Mouse (Mus musculus): ENCODE measurements around the gene Slc6a1. TPM values are rescaled to one million over a fixed set of nuclear protein-coding genes. Genes with fewer than 3 reads are reported as not detected.

The Slc6a1 gene
- polyA plus RNA-seq, 1 experiment from 2014 or later = not detected

DNA sequence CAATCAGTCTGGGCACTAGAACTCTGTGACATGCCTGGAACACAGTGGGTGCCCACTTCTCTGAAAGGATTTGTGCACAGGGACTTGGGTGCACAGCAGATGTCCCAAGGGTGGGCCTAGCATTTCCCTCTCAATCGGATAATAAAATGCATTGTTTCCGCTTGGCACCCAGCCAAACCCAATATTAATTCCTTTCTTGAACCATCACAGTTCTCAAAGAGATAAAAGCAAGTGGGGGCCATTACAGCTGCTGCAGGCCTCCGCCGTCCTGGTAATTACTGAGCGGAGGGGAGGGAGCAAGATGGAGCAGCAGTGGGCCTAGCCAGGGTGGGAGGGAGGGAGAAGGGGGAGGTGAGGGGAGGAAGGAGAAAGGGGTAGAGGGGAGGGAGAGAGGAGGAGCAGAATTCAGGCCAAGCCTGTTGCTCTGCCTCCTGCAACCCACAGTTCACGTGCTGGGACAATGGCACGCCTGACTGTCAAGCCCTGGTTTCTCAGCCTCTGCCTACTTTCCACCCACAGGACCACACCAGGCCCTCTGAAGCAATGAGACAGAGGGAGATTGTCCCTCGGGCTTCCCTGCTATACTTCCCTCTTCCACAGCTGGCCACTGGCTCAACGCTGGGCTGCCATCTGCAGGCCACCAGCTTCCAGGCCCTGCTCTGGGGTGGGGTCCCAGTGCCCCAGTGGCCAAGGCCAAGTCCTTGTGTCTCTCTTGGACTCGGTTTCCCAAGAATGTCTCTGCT lies 15.0 kb downstream of the Slc6a1 start:
- no peak overlapping the region for H3K4me2 ChIP-seq (ENCODE audit: low read depth, low read length)
- H3K27ac ChIP-seq (ENCODE audit: low read length) = no peak overlapping the region
- 34% methylated on average over 10 of the region's 10 CpGs for WGBS
- H3K9me3 ChIP-seq (replicated peaks; ENCODE audit: control insufficient read depth, low read length) = no peaks in the 10 kb centered on the region
- no peaks in the 10 kb centered on the region for H3K36me3 ChIP-seq (ENCODE audit: control insufficient read depth, insufficient read depth, low read length)
- ATAC-seq (ENCODE audit: insufficient read depth, low FRiP score) = peak; percentile 31; the same call in 1 of the 2 replicates
- no peaks in the 10 kb centered on the region for H3K27me3 ChIP-seq (ENCODE audit: control insufficient read depth, insufficient read depth, low read length)
- no peaks in the 10 kb centered on the region for H3K4me1 ChIP-seq (ENCODE audit: control insufficient read depth, insufficient read depth, low read length)
- no peak overlapping the region for H3K4me3 ChIP-seq (replicated peaks; ENCODE audit: low read length)
- no peak overlapping the region for H3K9ac ChIP-seq (ENCODE audit: low read length)

DNA sequence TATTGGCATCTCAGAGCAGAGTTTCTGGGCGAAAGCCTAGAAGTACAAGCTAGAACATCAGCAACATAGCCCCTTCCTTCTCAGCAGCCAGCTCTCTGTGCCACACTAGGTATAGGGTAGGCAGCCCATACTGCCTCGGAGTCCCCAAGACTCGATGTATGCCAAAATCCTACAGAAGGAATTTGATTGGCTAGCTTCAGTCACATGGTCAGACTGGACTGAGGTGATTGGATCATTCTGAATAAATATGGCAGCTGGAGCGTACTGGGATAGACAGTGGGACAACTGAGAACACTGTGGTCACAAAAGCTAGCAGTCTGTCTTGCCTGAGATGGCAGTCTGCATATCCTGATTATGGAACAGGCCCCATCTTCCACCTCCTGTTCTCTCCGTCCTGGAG lies 17.3 kb downstream of the Slc6a1 start:
- ATAC-seq (ENCODE audit: insufficient read depth, low FRiP score) = no peak
- H3K27me3 ChIP-seq (ENCODE audit: control insufficient read depth, insufficient read depth, low read length) = no peaks in the 10 kb centered on the region
- no peak overlapping the region for H3K4me3 ChIP-seq (replicated peaks; ENCODE audit: low read length)
- no peak overlapping the region for H3K27ac ChIP-seq (ENCODE audit: low read length)
- H3K9ac ChIP-seq (ENCODE audit: low read length) = no peak overlapping the region
- H3K36me3 ChIP-seq (ENCODE audit: control insufficient read depth, insufficient read depth, low read length) = no peaks in the 10 kb centered on the region
- WGBS = 85% methylated on average over 5 of the region's 5 CpGs
- H3K4me2 ChIP-seq (ENCODE audit: low read depth, low read length) = no peak overlapping the region
- no peaks in the 10 kb centered on the region for H3K4me1 ChIP-seq (ENCODE audit: control insufficient read depth, insufficient read depth, low read length)
- no peaks in the 10 kb centered on the region for H3K9me3 ChIP-seq (replicated peaks; ENCODE audit: control insufficient read depth, low read length)

DNA sequence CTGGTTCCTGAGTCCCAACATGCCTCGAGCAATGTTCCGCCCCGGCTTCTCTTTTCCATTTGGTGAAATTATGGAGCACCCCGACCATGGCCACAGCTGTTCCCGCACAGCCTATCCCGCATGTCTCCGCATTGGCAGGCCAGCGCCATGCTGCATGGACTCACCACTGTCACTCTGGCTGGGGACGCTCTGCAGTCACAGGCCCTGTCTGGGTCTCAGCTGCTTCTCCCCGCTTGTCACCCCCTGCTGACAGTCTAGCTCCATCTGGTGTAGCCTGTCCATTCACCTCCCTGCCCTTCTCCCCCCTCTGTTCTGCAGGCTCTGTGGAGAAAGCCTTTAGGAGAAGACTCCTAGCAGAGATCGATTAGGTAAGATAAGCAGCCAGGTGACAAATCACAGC lies 18.3 kb downstream of the Slc6a1 start:
- no peak overlapping the region for H3K9ac ChIP-seq (ENCODE audit: low read length)
- H3K4me2 ChIP-seq (ENCODE audit: low read depth, low read length) = no peak overlapping the region
- WGBS = 78% methylated on average over 11 of the region's 11 CpGs
- H3K9me3 ChIP-seq (replicated peaks; ENCODE audit: control insufficient read depth, low read length) = no peaks in the 10 kb centered on the region
- no peaks in the 10 kb centered on the region for H3K36me3 ChIP-seq (ENCODE audit: control insufficient read depth, insufficient read depth, low read length)
- H3K27me3 ChIP-seq (ENCODE audit: control insufficient read depth, insufficient read depth, low read length) = no peaks in the 10 kb centered on the region
- H3K4me3 ChIP-seq (replicated peaks; ENCODE audit: low read length) = no peak overlapping the region
- no peak for ATAC-seq (ENCODE audit: insufficient read depth, low FRiP score)
- H3K27ac ChIP-seq (ENCODE audit: low read length) = no peak overlapping the region
- H3K4me1 ChIP-seq (ENCODE audit: control insufficient read depth, insufficient read depth, low read length) = no peaks in the 10 kb centered on the region

DNA sequence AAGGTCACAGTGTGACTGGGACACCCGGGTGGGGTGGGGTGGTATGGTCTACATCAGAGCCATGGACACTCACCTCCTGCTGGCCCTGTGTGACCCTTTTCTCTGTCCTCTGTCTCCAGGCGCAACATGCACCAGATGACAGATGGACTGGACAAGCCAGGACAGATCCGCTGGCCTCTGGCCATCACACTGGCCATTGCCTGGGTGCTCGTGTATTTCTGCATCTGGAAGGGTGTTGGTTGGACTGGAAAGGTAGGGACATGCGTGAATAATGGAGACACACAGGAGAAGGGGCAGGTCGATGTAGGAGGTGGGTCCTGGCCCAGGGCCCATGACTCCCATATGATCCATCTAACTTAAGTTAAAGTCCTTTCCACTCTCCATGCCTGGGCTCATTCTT lies 22.2 kb downstream of the Slc6a1 start:
- H3K9ac ChIP-seq (ENCODE audit: low read length) = no peak overlapping the region
- no peaks in the 10 kb centered on the region for H3K27me3 ChIP-seq (ENCODE audit: control insufficient read depth, insufficient read depth, low read length)
- H3K27ac ChIP-seq (ENCODE audit: low read length) = no peak overlapping the region
- H3K4me2 ChIP-seq (ENCODE audit: low read depth, low read length) = no peak overlapping the region
- no peak overlapping the region for H3K4me3 ChIP-seq (replicated peaks; ENCODE audit: low read length)
- ATAC-seq (ENCODE audit: insufficient read depth, low FRiP score) = no peak
- no peaks in the 10 kb centered on the region for H3K36me3 ChIP-seq (ENCODE audit: control insufficient read depth, insufficient read depth, low read length)
- 85% methylated on average over 6 of the region's 6 CpGs for WGBS
- H3K4me1 ChIP-seq (ENCODE audit: control insufficient read depth, insufficient read depth, low read length) = no peaks in the 10 kb centered on the region
- no peaks in the 10 kb centered on the region for H3K9me3 ChIP-seq (replicated peaks; ENCODE audit: control insufficient read depth, low read length)

DNA sequence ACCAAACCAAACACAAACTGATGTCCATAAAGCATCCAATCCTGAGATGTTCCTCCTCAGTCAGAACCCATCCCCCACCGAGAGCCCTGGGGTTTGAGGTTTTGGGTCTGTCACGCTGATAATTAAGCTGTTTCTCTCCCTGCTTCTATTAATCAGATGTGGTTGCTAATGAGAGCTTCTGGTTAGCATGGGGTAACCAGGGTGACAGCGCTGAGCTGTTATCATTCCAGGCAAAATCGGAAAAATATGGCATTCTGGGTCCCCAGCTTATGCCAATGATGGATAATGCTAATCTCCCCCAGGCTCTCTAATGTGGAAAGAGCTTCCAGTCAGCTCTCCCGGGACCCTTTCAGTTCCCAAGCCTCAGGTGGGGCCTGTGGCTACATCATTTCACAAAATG lies 38.1 kb downstream of the Slc6a1 start:
- no peak for ATAC-seq (ENCODE audit: insufficient read depth, low FRiP score)
- 71% methylated on average over 5 of the region's 5 CpGs for WGBS

DNA sequence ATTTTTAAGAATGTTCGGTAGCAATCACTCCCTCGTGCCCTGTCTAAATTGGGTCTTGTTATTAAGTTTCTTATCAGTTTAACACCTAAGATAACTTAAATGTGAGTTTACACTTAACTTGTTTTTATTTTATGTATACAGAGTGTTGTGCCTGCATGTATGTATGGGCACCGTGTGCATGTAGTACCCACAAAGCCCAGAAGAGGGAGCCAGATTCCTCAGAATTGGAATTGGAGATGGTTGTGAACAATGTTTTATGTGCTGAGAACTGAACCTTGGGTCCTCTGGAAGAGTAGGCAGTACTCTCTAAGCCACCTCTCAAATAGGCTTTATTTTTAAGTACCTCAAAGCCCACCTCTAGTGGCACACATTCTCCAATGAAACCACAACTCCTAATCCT lies 38.7 kb downstream of the Slc6a1 start:
- H3K4me2 ChIP-seq (ENCODE audit: low read depth, low read length) = no peak overlapping the region
- H3K9ac ChIP-seq (ENCODE audit: low read length) = no peak overlapping the region
- 90% methylated on average over 3 of the region's 3 CpGs for WGBS
- no peaks in the 10 kb centered on the region for H3K4me1 ChIP-seq (ENCODE audit: control insufficient read depth, insufficient read depth, low read length)
- no peak for ATAC-seq (ENCODE audit: insufficient read depth, low FRiP score)
- no peak overlapping the region for H3K27ac ChIP-seq (ENCODE audit: low read length)
- no peaks in the 10 kb centered on the region for H3K27me3 ChIP-seq (ENCODE audit: control insufficient read depth, insufficient read depth, low read length)
- H3K36me3 ChIP-seq (ENCODE audit: control insufficient read depth, insufficient read depth, low read length) = no peaks in the 10 kb centered on the region
- no peak overlapping the region for H3K4me3 ChIP-seq (replicated peaks; ENCODE audit: low read length)
- H3K9me3 ChIP-seq (replicated peaks; ENCODE audit: control insufficient read depth, low read length) = no peaks in the 10 kb centered on the region

More for the DNA sequence above, 38.1 kb downstream of the Slc6a1 start:
- H3K36me3 ChIP-seq (ENCODE audit: control insufficient read depth, insufficient read depth, low read length) = no peaks in the 10 kb centered on the region
- H3K4me2 ChIP-seq (ENCODE audit: low read depth, low read length) = no peak overlapping the region
- no peaks in the 10 kb centered on the region for H3K9me3 ChIP-seq (replicated peaks; ENCODE audit: control insufficient read depth, low read length)
- H3K27me3 ChIP-seq (ENCODE audit: control insufficient read depth, insufficient read depth, low read length) = no peaks in the 10 kb centered on the region
- H3K9ac ChIP-seq (ENCODE audit: low read length) = no peak overlapping the region
- no peak overlapping the region for H3K4me3 ChIP-seq (replicated peaks; ENCODE audit: low read length)
- no peaks in the 10 kb centered on the region for H3K4me1 ChIP-seq (ENCODE audit: control insufficient read depth, insufficient read depth, low read length)
- H3K27ac ChIP-seq (ENCODE audit: low read length) = no peak overlapping the region

DNA sequence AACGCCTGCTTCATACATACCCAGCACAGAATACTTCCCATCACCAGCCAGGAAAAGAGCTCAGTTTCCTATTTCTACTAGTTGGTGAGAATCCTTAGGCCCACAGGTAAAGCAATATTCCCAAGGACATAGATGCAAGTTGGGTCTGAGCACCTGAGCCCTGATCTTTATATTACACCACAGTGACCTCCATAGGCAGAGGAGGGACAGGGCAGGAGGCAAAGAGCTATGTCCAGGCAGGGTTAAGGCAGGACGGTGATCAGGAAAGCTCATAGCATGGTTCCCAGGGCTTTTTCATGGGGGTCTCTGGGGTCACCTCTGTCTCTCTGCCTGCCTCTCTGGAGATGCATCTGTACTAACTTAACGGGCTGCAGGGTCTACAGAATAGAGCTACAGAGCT lies 40.5 kb downstream of the Slc6a1 start:
- ATAC-seq (ENCODE audit: insufficient read depth, low FRiP score) = no peak
- 74% methylated on average over 3 of the region's 3 CpGs for WGBS
- Histone ChIP-seq H3K9ac (ENCODE audit: low read length) (no peak overlapping the region), H3K4me1 (ENCODE audit: control insufficient read depth, insufficient read depth, low read length) (no peaks in the 10 kb centered on the region), H3K27me3 (ENCODE audit: control insufficient read depth, insufficient read depth, low read length) (no peaks in the 10 kb centered on the region), H3K4me3 (replicated peaks; ENCODE audit: low read length) (no peak overlapping the region), H3K4me2 (ENCODE audit: low read depth, low read length) (no peak overlapping the region), H3K36me3 (ENCODE audit: control insufficient read depth, insufficient read depth, low read length) (no peaks in the 10 kb centered on the region), H3K27ac (ENCODE audit: low read length) (no peak overlapping the region), H3K9me3 (replicated peaks; ENCODE audit: control insufficient read depth, low read length) (no peaks in the 10 kb centered on the region)

DNA sequence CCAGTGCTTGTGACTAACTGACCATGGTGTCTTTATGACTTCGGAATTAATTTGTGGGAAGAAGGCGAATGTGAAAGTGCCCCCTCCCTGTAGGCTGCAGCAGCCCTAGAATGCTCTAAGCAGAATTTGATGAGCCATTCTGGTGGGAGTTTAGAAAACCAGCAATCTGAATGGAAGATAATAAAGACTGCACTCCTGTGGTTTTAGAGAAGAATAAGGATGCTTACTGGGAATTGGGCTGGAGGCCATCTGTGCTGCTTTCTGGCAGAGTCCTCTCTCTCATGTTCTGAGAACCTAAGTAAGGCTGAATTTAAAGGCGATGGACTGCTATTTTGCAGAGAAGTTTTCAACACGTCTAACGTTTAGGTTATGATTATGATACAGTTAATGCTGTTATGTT lies 42.4 kb downstream of the Slc6a1 start:
- Histone ChIP-seq H3K9ac (ENCODE audit: low read length) (no peak overlapping the region), H3K27me3 (ENCODE audit: control insufficient read depth, insufficient read depth, low read length) (no peaks in the 10 kb centered on the region), H3K4me1 (ENCODE audit: control insufficient read depth, insufficient read depth, low read length) (no peaks in the 10 kb centered on the region), H3K27ac (ENCODE audit: low read length) (no peak overlapping the region), H3K36me3 (ENCODE audit: control insufficient read depth, insufficient read depth, low read length) (no peaks in the 10 kb centered on the region), H3K9me3 (replicated peaks; ENCODE audit: control insufficient read depth, low read length) (no peaks in the 10 kb centered on the region), H3K4me2 (ENCODE audit: low read depth, low read length) (no peak overlapping the region), H3K4me3 (replicated peaks; ENCODE audit: low read length) (no peak overlapping the region)
- WGBS = 88% methylated on average over 5 of the region's 5 CpGs
- ATAC-seq (ENCODE audit: insufficient read depth, low FRiP score) = no peak

DNA sequence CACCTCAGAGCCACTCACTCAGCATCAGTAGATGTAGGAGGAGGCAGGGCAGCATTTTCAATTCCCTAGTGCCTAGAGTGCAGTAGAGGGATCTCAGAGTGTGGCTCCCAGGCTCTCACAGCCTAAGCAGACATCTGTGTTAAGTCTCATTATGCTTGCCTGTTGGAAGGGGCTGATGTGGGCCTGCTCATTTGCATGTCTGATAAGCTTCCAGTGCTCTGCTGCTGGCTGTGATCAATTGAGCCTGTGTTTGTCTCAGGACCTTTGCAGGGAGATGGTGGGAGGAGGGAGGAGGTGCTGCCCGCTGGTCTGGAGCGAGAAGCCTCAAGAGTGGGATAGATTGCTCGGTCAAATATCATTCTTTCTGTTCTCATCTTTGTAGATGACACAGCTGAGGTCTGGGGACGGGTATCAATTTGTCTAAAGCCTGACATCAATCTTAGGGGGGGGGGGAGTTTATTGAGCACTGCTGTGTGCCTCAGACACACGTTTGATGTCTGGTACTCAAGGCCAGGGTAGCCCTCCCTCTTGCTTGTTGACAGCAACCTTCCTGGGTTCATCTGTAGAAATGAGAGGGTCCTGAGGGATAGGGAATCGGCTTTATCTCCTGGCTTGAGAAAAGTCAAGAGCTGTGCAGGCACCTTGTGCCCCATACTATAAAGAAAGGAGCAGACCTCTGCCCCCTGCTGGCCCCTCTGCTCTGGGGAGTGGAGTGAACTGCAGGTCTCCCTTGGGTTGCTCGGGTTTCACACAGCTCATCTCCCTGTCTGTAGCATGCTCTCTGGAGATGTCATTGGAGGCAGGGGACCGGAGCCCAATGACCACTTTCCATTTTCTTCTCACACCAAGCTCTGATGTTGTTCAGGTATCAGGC lies 47.4 kb downstream of the Slc6a1 start:
- Histone ChIP-seq H3K9me3 (replicated peaks; ENCODE audit: control insufficient read depth, low read length) (no peaks in the 10 kb centered on the region), H3K4me1 (ENCODE audit: control insufficient read depth, insufficient read depth, low read length) (no peaks in the 10 kb centered on the region), H3K9ac (ENCODE audit: low read length) (no peak overlapping the region), H3K27me3 (ENCODE audit: control insufficient read depth, insufficient read depth, low read length) (no peaks in the 10 kb centered on the region), H3K4me3 (replicated peaks; ENCODE audit: low read length) (no peak overlapping the region), H3K27ac (ENCODE audit: low read length) (no peak overlapping the region), H3K36me3 (ENCODE audit: control insufficient read depth, insufficient read depth, low read length) (no peaks in the 10 kb centered on the region), H3K4me2 (ENCODE audit: low read depth, low read length) (no peak overlapping the region)
- WGBS = 34% methylated on average over 8 of the region's 8 CpGs
- ATAC-seq (ENCODE audit: insufficient read depth, low FRiP score) = no peak
